Mouse (Mus musculus): ENCODE measurements around the gene Dgat2. TPM values are rescaled to one million over a fixed set of nuclear protein-coding genes. Genes with fewer than 3 reads are reported as not detected.
A peak's percentile ranks its signal among the peaks of the same experiment; 100 is the strongest.

The Dgat2 gene
- total RNA-seq (2021): 100 to 1,000 TPM; 492 to 561 TPM
- long read RNA-seq, experiment 1, transcript Dgat2-201 (8 exons, 2,262 nt): major isoform, 932 of 1,761 reads
- long read RNA-seq, experiment 1, partial matches to known transcripts: 680 of 1,761 reads
- long read RNA-seq, experiment 1, other reads (novel, unspliced or antisense): 149 of 1,761 reads
- long read RNA-seq, experiment 2, transcript Dgat2-201 (8 exons, 2,262 nt): major isoform, 618 of 841 reads
- long read RNA-seq, experiment 2, partial matches to known transcripts: 136 of 841 reads
- long read RNA-seq, experiment 2, other reads (novel, unspliced or antisense): 87 of 841 reads

DNA sequence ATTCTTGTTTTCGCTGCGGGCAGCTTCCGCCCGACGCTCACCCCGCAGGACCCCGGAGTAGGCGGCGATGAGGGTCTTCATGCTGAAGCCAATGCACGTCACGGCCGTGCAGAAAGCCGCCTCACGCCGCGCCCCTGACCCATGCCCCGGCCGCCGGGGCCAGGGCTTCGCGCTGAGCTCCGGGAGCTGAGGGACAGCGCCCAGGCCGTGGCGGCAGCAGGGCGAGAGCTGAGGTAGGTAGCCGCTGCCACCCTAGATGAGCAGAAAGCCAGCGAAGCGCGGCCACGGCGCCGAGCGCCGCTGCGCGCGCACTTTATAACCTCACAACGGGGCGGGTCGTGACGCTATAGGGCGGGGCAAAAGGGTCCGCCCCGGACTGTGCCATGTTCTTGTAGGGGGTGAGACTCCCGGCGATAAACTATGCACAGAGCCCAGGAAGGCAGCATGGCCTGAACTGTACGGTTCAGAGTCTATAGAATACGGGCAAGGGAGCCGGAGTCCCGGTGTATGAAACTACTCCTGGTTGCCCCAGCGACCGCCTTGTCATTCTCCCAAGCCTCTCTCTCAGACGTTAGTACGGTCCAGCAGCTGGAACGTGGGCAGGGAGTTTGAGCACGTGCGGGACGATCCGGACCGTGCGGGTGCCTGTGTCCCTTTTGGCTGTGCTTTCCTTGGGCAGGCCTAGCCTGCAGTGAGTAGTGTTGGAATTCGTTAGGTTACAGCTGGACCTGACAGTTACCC is at the start of gene Dgat2:
TSS of gene Dgat2 (minus strand) at position 288 of the 741 bp plus-strand sequence.
- DNase-seq: peak; percentile 96

DNA sequence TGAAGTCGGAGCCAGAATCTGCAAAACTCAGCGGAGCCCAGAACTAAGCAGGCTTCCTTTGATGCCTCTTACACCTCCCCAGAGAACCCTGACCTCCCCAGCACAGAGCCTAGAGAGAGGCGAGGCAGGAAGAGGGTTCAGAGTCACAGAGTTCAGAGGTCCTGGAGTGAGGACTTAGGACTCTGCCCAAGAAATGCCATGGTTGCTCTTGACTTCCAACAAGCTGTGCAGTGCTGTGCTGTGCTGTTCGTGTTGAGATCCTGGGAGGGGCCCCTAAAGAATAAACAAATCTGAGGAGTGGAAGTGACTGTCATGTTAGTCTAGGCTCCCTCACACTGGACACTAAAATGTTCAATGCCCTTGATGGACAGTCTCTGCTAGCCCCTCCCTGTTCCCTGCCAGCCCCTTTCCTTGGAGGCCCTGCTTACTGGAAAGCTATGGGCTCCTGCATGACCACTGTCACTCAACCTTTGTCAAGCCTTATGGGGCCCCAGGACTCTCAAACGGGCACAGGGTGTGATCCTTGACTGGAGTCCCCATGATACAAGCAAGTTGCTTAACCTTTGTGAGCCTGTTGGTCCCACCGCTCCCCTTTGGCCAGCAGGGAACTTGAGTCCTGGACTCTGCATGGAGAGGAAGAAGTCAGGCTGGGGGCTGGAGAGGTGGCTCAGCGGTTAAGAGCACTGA is 47.7 kb upstream of the Dgat2 start:
- DNase-seq: no peak

DNA sequence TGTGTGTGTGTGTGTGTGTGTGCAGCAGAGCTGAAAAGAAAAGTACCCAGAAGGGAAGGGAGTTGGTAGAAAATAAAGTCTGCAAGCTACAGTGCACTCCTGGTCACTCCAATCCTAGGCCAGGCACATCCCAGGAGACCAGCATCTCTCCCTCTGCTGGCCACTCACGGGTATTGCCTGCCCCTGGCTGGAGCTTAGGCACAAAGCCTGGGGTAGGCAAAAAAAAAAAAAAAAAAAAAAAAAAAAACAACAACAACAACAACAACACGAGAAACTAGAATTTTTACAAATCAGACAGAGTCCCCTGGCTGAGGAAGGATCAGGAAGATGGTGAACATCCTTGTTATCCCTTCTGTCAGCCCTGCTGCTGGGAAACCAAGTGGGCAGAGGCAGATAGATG is 46.9 kb upstream of the Dgat2 start:
- DNase-seq: peak; percentile 78

DNA sequence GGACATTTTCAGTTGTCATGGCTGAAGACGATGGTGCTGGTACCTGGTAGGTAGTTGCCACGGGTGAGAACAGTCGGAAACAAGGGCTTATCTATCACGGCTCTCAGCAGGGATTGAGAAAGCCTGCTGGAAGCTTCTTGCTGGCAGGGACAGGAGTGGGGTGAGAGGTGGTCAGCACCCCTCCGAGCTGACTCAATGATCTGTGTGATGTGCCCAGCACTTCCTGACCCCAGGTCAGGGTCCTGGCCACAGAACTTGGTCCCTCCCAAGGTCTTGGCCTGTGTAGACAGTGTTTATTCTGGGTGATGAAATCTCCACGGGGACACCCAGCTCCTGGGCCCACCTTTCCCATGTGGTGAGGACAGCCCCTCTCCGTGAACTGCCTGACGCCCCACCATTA is 46.3 kb upstream of the Dgat2 start:
- DNase-seq: no peak

DNA sequence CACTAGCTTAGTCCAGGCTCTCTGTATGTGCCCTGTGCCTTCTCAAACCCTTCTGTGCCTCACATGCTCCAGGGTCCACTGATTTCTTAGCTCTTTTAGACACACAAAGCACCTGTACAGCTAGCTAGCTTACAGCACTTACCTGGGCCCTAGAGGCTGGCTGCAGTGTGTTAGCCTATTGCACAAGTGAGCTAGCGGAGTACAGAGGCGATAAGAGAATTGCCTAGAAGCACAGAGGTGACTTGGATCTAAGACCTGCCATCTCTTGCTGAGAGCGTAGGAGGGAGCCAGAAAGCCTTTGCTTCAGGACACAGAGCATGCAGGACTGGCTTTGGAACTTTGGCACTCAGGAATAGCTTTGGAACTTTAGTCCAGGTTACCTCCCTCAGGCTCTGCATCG is 44.7 kb upstream of the Dgat2 start:
- no peak for DNase-seq

DNA sequence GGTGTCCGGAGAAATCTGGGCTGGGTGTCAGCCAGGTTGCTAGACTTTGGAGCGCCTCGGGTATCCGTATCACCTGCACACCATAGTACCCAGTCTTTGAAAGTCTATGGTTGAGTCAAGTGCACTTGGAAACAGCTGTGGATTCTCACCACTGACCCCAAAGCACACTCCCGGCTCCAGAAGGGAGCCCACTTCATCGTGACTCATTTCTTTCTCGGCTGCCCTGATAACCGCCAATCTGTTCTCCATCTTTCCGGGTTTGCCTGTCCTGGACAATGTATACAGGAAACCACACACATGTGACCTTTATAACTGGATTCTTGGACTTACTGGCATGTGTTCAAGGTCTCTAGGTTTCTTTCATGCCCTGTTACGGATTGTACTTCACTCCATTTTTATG is 44.1 kb upstream of the Dgat2 start:
- no peak for DNase-seq

DNA sequence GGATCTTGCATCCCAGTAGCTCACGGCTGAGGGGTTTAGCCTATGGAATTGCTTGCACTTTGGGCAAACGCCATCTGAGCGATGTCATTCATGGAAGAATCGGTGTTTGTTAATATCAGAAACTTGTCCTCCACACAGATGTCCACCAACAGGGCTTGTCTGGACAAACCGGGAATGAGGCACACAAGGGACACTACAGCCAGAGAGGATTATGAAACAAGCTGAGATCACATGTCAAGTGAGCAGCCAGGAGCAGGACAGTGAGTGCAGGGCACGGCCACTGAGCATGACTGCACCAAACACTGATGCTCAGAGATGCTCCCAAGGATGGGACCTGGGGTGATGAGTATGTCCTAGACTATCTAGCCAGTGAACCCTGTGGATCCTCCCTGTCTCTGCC is 42.9 kb upstream of the Dgat2 start:
- DNase-seq: no peak

DNA sequence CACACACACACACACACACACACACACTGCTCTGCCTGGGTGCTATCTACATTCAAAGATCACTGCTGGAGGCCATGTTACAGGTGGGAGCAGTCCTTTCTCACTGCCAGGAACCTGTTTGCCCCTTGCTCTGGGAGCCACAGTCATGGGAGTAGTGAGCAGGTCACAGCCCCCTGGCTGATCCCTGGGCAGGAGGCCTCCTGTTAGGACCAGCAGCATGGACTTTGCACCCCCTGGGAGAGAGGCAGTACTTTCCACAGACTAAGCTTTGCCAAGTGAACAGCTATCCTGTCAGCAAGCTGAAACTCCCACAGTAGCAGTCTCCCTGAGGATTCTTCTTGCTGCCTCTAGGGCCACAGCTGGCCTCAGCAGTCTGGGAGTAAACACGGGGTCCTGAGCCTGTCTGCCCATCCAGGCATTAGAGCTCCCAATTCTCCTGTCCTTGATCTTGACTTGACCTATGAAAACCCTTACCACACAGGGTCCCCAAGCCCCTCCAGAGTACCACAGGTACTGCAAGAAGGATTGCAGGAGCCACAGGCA is 42.2 kb upstream of the Dgat2 start:
- no peak for DNase-seq

DNA sequence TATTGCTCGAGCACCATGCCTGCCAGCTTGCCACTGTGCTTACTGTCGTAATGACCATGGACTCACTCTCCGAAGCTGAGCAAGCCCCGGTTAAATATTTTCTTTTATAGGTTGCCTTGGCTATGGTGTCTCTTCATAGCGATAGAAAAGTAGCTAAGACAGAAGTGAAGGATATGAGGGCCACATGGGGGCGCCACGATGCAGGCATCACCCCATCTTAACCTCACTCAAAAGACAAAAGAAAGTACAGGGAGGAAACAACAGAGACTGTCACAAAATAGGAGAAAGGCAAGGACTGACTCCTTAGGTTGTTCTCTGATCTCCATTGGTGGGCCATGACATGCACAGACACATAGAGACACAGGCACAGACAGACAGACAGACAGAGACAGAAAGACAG is 41.7 kb upstream of the Dgat2 start:
- DNase-seq: no peak

DNA sequence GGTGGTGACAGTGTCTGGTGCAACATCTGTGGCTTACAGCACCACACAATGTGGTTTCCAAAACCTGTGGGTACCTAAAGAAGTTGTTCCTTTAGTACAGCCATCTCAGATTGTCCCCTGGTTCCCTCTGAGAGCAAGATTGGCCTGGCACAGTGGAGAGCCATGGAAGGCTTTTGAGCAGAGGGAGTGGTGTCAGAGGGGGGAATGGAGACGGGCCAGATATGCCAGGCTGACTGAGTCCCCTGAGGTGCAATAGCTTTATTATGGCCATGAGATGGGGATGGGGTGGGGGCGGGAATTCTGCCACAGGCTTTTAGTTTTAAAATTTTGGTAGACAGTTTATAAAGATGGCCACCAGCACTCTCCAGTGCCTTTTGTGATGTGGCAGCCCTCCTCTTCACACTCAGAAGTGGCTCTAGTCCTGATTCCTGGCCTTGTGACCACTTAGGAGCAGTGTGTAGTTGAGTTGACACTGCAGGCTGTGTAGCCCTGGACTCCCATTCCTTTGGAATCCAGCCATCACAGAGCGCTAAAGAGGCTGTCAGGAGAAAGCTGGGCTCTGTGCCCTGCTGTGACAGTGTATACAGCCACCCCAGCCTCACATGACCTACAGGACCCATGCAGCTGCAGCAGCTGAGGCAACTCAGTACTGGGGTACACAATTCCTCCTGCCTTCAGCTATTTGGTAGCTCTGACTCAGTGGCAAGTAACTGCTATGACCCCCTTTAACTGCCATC is 35.0 kb upstream of the Dgat2 start:
- DNase-seq: peak; percentile 74

DNA sequence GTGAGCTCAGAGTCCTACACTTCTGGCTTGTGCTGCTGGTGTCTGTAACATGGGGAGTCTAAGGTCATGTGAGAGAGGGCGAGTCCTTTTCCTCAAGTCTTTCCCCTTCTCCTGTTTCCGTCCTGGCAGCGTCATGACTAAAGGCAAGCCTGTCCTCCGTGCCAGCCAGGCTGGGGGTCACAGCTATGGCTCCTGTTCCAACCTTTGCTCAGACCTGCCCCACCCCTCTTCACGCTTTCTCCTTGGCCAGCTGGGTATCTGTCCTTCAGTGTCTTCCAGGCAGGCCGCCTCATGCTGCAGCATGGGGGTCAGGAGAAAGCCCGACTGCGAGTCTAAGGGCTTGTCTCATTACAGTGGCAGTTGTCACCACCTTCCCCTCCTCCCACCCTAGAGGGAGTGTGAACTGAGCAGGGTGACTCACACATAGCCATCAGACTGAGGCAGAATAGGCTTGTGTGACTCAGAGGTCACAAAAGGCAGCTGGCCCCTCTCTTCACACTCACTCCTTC is 32.9 kb upstream of the Dgat2 start:
- DNase-seq: peak; percentile 79

DNA sequence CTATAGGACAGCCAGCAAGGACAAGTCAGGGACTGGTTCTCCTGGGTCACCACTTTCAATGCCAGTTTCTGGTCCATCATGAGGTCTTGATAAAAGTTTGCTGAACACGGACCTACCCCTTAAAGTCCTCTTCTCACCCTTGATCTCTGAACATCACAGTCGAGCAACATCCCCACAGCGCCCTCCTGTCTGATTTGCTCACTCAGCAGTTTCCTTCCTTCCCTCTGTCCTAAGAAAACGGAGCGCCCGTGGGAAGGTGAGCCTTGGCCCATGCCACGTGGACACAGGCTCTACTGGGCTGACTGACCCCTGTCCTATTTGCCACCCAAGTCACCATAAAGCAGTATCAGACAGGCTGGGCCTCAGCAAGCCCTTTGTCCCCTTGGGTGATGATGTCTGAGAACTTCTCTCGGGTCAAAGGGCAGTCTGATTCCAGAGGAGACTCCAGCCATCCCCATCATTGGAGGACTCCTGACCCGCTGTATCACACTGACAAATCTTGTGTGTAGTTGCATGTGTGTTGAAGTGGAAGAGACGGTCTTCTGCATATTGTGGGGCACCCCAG is 32.2 kb upstream of the Dgat2 start:
- no peak for DNase-seq

DNA sequence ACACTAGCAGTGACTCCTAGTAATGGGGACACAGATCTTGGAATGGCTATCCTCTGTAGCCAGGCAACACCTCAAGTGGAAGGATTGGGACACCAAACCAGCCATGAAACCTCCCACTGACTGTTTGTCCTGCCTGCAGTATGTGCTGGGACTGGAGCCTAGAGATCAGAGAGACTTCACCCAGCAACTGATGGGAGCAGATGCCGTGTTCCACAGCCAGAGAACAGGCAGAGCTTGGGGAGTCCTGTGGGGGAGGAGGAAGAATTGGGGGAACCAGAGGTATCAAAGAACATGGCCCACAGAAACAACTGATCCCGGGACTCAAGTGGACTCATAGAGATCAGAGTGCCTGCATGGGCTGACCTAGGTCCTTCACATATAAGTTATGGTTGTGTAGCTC is 31.2 kb upstream of the Dgat2 start:
- DNase-seq: no peak

DNA sequence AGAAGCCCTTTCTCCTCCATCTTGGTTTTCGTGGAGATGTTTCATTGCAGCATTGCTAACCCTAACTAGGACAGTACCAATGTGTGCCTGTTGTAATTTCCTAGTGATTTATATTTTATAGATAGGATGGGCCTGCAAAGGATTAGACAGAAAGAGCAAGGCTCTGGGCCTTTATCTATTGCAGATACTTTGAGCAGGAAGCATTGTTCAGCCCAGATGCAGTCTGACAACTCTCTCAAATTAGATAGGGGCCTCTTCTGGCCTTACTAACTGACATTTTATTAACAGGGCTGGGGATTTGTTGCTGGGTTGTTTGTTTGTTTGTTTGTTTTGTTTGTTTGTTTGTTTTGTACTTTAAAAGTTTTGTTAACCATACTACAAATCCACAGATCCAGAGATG is 30.5 kb upstream of the Dgat2 start:
- no peak for DNase-seq

DNA sequence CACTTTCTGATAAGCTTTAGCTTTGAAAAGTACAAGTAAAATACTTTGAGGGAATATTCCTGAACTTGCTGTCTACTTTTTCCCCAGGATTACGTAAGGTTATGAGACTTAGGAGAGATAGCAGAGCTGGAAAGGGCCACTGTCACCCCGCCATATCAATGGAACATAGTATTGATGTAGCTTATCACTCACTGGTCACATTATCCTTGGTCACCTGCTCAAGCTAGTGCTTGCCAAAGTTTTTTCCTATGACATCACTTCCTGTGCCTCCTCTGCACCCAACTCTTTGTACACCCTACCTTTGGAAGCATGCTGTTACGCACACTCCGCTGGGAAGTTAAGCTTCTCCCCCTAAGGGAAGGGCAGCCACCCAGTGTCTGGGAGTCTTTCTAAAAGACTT is 26.2 kb upstream of the Dgat2 start:
- DNase-seq: no peak

DNA sequence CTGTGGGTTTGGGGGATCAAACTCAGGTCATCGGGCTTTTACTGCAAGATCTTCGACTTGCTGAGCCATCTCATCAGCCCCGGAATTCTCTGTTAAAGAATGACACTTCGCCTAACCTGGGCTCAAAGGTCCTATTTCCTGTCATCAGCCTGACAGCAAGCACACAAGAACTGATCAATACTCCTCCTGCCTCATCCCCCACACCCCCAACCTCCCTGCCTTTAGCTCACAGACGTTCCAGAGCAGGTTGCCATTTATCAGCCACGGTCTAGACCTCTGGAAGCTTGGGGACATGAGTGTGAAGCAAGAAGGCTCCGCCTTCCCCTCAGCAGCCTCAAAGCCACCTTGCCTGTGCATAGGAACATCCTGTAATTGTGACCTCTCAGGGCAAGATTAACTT is 23.8 kb upstream of the Dgat2 start:
- DNase-seq: no peak

DNA sequence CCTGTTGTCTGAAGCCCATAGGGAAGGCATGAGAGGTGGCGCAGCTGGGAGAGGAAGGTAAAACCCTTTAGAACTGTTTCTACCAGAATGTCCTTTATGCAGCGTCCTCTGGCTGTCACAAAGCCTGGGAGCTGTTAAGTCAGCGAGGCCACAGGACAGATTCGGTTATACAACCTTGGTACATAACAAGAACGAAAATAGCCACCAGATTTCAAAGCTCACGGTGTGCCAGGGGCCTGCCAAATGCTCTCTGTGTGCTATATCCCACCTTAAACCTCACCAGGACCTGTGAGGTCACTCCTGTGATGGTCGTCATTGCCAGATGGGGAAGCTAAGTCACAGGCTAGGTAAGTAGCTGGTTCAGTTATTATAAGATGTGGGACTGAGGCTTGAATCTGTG is 19.6 kb upstream of the Dgat2 start:
- DNase-seq: no peak

DNA sequence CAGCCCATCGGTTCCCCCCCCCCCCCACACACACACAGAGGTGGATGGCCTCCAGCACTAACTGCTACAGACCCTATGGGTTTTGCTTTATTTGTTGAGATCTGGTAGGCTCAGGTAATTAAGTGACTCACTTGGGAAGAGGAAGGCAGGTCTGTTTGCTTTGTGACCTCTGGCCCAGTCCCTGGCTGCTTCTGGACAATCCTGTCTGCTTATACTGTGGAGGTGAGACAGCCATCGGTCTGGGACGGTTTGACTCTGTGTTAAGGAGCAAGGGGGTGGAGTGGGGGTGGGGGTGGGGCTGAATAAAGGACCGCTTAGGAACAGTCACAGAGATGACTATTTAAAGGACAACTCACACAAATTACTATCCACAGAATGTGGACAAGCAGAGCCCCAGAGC is 17.8 kb upstream of the Dgat2 start:
- no peak for DNase-seq

DNA sequence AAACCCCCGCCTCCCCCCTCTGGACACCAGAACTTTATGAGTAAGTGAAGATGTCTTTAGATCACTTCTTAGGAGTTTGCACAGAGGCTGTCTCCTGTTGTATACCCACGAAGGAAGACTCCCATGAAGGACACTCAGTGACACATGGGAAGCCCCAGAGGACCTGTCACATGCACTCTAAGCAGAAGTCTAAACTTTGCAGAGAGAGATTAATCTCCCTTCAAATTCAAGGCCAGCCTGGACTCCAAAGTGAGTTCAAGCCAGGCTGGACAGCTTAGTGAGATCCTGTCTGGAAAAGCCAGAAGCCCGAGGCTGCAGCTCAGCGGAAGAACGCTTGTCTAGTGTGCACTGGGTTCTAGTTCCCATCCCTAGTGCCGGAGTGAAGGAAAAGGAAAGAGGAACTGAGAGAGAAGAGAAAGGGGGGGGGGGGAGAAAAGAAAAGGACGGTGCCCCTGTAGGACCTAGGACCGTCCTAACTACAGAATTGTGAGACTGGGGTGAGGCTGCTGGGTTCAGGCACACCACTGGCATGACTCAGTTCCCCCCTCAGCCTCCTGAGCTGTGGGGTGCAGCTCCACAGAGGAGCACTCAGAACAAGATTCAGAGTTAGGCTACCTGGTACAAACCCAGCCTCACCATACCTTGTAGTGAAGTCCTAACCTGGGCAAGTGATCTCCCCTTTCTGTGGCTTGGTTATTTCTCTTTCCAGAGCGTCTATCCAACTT is 17.1 kb upstream of the Dgat2 start:
- peak; percentile 47 for DNase-seq

DNA sequence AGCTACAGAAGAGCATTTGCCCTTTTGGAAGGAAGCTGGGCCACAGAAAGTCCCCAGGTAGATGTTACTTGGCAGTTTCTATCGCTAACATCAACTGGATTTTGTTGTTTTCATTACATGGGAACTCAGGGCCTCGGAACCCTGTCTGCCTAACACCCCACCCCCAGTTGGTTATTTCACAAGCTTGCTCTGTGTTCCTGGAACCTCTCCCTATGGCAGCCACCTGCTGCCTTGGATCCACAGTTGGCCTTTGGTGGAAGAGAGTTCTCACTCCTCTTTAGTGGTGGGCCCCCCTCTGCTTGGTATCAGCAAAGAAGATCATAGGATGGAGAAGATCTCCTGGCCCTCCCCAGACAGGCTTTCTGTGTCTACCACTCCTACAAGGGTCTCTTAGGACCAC is 16.3 kb upstream of the Dgat2 start:
- no peak for DNase-seq

DNA sequence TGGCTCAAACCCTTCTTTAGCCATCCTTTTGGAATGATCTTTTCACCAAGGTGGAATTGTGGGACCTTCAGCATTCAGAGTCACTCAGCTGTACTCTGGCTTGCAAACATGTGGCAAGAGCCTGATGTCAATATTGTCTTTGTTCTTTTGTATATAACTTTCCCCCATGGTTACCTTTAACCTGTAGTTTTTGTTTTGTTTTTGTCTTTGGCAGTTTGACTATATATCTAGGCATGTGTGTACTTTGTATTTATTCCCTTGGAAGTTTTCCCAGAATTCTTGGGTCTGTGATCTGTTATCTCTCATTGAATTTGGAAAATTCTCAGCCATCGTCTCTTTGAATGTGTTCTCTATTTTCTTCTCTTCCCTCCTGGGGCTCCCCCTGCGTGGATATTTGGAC is 12.0 kb upstream of the Dgat2 start:
- no peak for DNase-seq
